Mouse (Mus musculus) lung, adult 18-20 months (tissue): Measurements from ENCODE around the gene Insm2.

ENCODE experiments used
- DNase-seq, 2 experiments: peaks; one replicate each; pipeline ENCODE4 v3.0.0; 2022; ENCODE audit warnings: mixed read lengths in 2 of 2

The Insm2 gene

GRCm38 (mm10) chr12:55607902-55608301 lies 8.7 kb downstream of the Insm2 start:
- no peak for DNase-seq

- no peak for DNase-seq
These were observed 11.6 kb downstream of the Insm2 start for GRCm38 (mm10) chr12:55610812-55611211.

DNA sequence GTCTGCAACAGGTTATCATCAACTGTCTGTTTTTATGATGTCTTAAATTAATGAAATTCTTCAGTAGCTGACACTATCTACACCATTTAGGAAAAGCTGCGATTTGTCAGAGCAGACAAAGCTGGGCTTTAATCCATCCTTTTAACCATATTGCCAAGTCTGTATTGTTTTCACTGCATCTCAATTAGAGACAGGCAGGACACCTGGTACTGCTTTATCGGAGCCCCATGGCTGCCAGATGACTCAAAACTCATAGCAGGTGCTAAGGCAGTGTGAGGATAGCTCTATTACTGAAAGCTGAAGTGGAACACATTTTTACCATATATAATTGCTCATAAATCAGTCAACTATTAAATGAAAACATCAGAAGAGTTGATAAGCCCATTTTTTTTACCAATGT lies 21.1 kb downstream of the Insm2 start:
- no peak for DNase-seq

DNA sequence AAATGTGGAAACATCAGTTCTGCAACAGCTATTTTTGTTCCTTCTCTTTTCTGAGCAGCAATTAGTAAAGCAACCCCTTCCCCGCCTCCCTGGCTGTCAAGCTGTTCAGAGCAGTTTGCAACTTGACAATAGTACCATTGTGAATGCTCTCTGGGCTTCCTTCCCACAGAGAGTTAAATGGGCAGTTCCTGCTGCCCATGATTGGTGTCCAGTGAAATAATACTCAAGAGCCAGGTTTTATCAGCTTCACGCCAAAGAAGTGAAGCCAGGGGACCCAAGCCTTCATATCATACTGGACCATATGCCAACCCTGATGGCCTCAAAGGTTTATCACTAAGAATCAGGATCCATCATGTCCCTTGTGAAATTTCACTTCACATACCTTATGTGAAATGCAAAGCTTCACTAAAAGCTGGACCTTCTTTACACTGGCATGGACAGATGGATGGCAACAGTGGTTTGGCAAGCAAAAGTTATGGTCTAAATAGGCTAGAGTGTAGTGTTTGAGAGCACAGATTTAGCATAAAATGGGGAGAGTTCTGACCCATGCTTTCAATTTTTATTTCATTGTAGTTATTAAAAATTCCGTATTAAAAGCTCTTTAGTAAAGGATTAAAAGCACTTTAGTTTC lies 23.5 kb downstream of the Insm2 start:
- no peak for DNase-seq

GRCm38 (mm10) chr12:55623254-55623653 lies 24.0 kb downstream of the Insm2 start:
- DNase-seq, result no peak

- peak in 1 of 2 experiments; percentile 11 for DNase-seq
These were observed 27.5 kb downstream of the Insm2 start for GRCm38 (mm10) chr12:55626711-55627110.

- DNase-seq, result no peak
These were observed 48.8 kb downstream of the Insm2 start for GRCm38 (mm10) chr12:55648011-55648525.
